Mouse (Mus musculus): ENCODE data around the gene Atp5k. TPM values are rescaled to one million over a fixed set of nuclear protein-coding genes. Genes with fewer than 3 reads are reported as not detected.

Gene Atp5k
- polyA plus RNA-seq, 1 experiment from 2014 or later, result 447 TPM

- Histone ChIP-seq H3K4me1 (replicated peaks) (peaks cover 20% of the 10 kb centered on the region), H3K27me3 (ENCODE audit: insufficient read depth, poor library complexity, severe bottlenecking) (peaks cover 16% of the 10 kb centered on the region), H3K9me3 (no peaks in the 10 kb centered on the region), H3K27ac (no peak overlapping the region), H3K36me3 (no peaks in the 10 kb centered on the region), H3K4me3 (no peak overlapping the region)
- 96% methylated on average over 1 of the region's 1 CpGs for WGBS
- no peak for DNase-seq (ENCODE audit: low spot score)
Observed at GRCm38 (mm10) chr5:108452422-108452821, 18.2 kb upstream of the Atp5k start.

- WGBS, result 82% methylated on average over 1 of the region's 1 CpGs
- Histone ChIP-seq H3K27me3 (ENCODE audit: insufficient read depth, poor library complexity, severe bottlenecking) (peaks cover 24% of the 10 kb centered on the region), H3K9me3 (no peaks in the 10 kb centered on the region), H3K27ac (no peak overlapping the region), H3K4me3 (no peak overlapping the region), H3K4me1 (replicated peaks) (peaks cover 20% of the 10 kb centered on the region), H3K36me3 (no peaks in the 10 kb centered on the region)
- no peak for DNase-seq (ENCODE audit: low spot score)
Observed at GRCm38 (mm10) chr5:108451611-108452010, 17.4 kb upstream of the Atp5k start.

GRCm38 (mm10) chr5:108450837-108451540 lies 16.7 kb upstream of the Atp5k start:
- H3K4me3 ChIP-seq, result no peak overlapping the region
- H3K36me3 ChIP-seq, result no peaks in the 10 kb centered on the region
- H3K4me1 ChIP-seq (replicated peaks), result peaks cover 20% of the 10 kb centered on the region
- DNase-seq (ENCODE audit: low spot score), result no peak
- no peak overlapping the region for H3K27ac ChIP-seq
- 81% methylated on average over 8 of the region's 8 CpGs for WGBS
- H3K9me3 ChIP-seq, result no peaks in the 10 kb centered on the region
- H3K27me3 ChIP-seq (ENCODE audit: insufficient read depth, poor library complexity, severe bottlenecking), result peaks cover 26% of the 10 kb centered on the region

GRCm38 (mm10) chr5:108448785-108449668 lies 14.8 kb upstream of the Atp5k start, which contains the start of gene Mfsd7a:
TSS of gene Mfsd7a (minus strand) at chr5:108448891.
- H3K4me3 ChIP-seq, result peak within 1 kb of the TSS; percentile 48
- no peaks in the 10 kb centered on the region for H3K9me3 ChIP-seq
- H3K36me3 ChIP-seq, result no peaks in the 10 kb centered on the region
- H3K27me3 ChIP-seq (ENCODE audit: insufficient read depth, poor library complexity, severe bottlenecking), result peaks cover 26% of the 10 kb centered on the region
- H3K4me1 ChIP-seq (replicated peaks), result peaks cover 20% of the 10 kb centered on the region
- WGBS, result 15% methylated on average over 24 of the region's 24 CpGs
- H3K27ac ChIP-seq, result peak within 1 kb of the TSS; percentile 17; the same call in 1 of the 2 replicates
- DNase-seq (ENCODE audit: low spot score), result peak; percentile 63

GRCm38 (mm10) chr5:108447857-108448256 lies 13.6 kb upstream of the Atp5k start:
- Histone ChIP-seq H3K9me3 (no peaks in the 10 kb centered on the region), H3K27ac (no peak overlapping the region), H3K27me3 (ENCODE audit: insufficient read depth, poor library complexity, severe bottlenecking) (peaks cover 26% of the 10 kb centered on the region), H3K4me3 (peak overlapping the region; percentile 48; the same call in 1 of the 2 replicates), H3K4me1 (replicated peaks) (peaks cover 20% of the 10 kb centered on the region), H3K36me3 (no peaks in the 10 kb centered on the region)
- no peak for DNase-seq (ENCODE audit: low spot score)
- 87% methylated on average over 7 of the region's 7 CpGs for WGBS

- Histone ChIP-seq H3K9me3 (no peaks in the 10 kb centered on the region), H3K4me3 (no peak overlapping the region), H3K27ac (no peak overlapping the region), H3K27me3 (ENCODE audit: insufficient read depth, poor library complexity, severe bottlenecking) (peaks cover 26% of the 10 kb centered on the region), H3K36me3 (no peaks in the 10 kb centered on the region), H3K4me1 (replicated peaks) (peaks cover 20% of the 10 kb centered on the region)
- no peak for DNase-seq (ENCODE audit: low spot score)
- 83% methylated on average over 3 of the region's 3 CpGs for WGBS
Observed at GRCm38 (mm10) chr5:108446973-108447372, 12.7 kb upstream of the Atp5k start.

GRCm38 (mm10) chr5:108436101-108436500 lies 1.9 kb upstream of the Atp5k start:
- DNase-seq (ENCODE audit: low spot score), result no peak
- 77% methylated on average over 2 of the region's 2 CpGs for WGBS
- H3K27me3 ChIP-seq (ENCODE audit: insufficient read depth, poor library complexity, severe bottlenecking), result no peaks in the 10 kb centered on the region
- peaks cover 18% of the 10 kb centered on the region for H3K4me1 ChIP-seq (replicated peaks)
- no peaks in the 10 kb centered on the region for H3K9me3 ChIP-seq
- peaks cover 18% of the 10 kb centered on the region for H3K36me3 ChIP-seq
- no peak overlapping the region for H3K27ac ChIP-seq
- H3K4me3 ChIP-seq, result no peak overlapping the region

- WGBS, result 93% methylated on average over 6 of the region's 6 CpGs
- no peaks in the 10 kb centered on the region for H3K27me3 ChIP-seq (ENCODE audit: insufficient read depth, poor library complexity, severe bottlenecking)
- no peaks in the 10 kb centered on the region for H3K9me3 ChIP-seq
- no peak overlapping the region for H3K27ac ChIP-seq
- peaks cover 18% of the 10 kb centered on the region for H3K4me1 ChIP-seq (replicated peaks)
- DNase-seq (ENCODE audit: low spot score), result no peak
- no peak overlapping the region for H3K4me3 ChIP-seq
- H3K36me3 ChIP-seq, result peaks cover 43% of the 10 kb centered on the region
Observed at GRCm38 (mm10) chr5:108431196-108431595, 3.1 kb downstream of the Atp5k start.

- Histone ChIP-seq H3K27ac (no peak overlapping the region), H3K36me3 (peaks cover 34% of the 10 kb centered on the region), H3K4me3 (no peak overlapping the region), H3K4me1 (replicated peaks) (no peaks in the 10 kb centered on the region), H3K27me3 (ENCODE audit: insufficient read depth, poor library complexity, severe bottlenecking) (no peaks in the 10 kb centered on the region), H3K9me3 (no peaks in the 10 kb centered on the region)
- peak; percentile 41 for DNase-seq (ENCODE audit: low spot score)
- WGBS, result 59% methylated on average over 1 of the region's 1 CpGs
Observed at GRCm38 (mm10) chr5:108427186-108427585, 7.1 kb downstream of the Atp5k start.

GRCm38 (mm10) chr5:108423427-108423826 lies 10.8 kb downstream of the Atp5k start:
- H3K27me3 ChIP-seq (ENCODE audit: insufficient read depth, poor library complexity, severe bottlenecking), result no peaks in the 10 kb centered on the region
- H3K9me3 ChIP-seq, result no peaks in the 10 kb centered on the region
- 92% methylated on average over 2 of the region's 2 CpGs for WGBS
- H3K4me1 ChIP-seq (replicated peaks), result no peaks in the 10 kb centered on the region
- H3K27ac ChIP-seq, result no peak overlapping the region
- 0 out of 2 replicates have a peak, but pooled peaks cover 2% of the 10 kb centered on the region for H3K36me3 ChIP-seq
- no peak overlapping the region for H3K4me3 ChIP-seq
- DNase-seq (ENCODE audit: low spot score), result no peak

- 81% methylated on average over 3 of the region's 3 CpGs for WGBS
- no peak overlapping the region for H3K27ac ChIP-seq
Observed at GRCm38 (mm10) chr5:108422741-108423140, 11.5 kb downstream of the Atp5k start.

GRCm38 (mm10) chr5:108414711-108415110 lies 19.5 kb downstream of the Atp5k start:
- H3K36me3 ChIP-seq, result no peaks in the 10 kb centered on the region
- no peaks in the 10 kb centered on the region for H3K9me3 ChIP-seq
- no peaks in the 10 kb centered on the region for H3K27me3 ChIP-seq (ENCODE audit: insufficient read depth, poor library complexity, severe bottlenecking)
- WGBS, result 69% methylated on average over 2 of the region's 2 CpGs
- DNase-seq (ENCODE audit: low spot score), result no peak
- H3K27ac ChIP-seq, result no peak overlapping the region
- H3K4me1 ChIP-seq (replicated peaks), result no peaks in the 10 kb centered on the region
- H3K4me3 ChIP-seq, result no peak overlapping the region

More at GRCm38 (mm10) chr5:108422741-108423140, 11.5 kb downstream of the Atp5k start:
- no peak for DNase-seq (ENCODE audit: low spot score)
- H3K9me3 ChIP-seq, result no peaks in the 10 kb centered on the region
- no peaks in the 10 kb centered on the region for H3K36me3 ChIP-seq
- H3K27me3 ChIP-seq (ENCODE audit: insufficient read depth, poor library complexity, severe bottlenecking), result no peaks in the 10 kb centered on the region
- no peaks in the 10 kb centered on the region for H3K4me1 ChIP-seq (replicated peaks)
- H3K4me3 ChIP-seq, result no peak overlapping the region

GRCm38 (mm10) chr5:108406977-108407376 lies 27.3 kb downstream of the Atp5k start:
- Histone ChIP-seq H3K4me1 (replicated peaks) (no peaks in the 10 kb centered on the region), H3K4me3 (no peak overlapping the region), H3K36me3 (no peaks in the 10 kb centered on the region), H3K27ac (no peak overlapping the region), H3K9me3 (no peaks in the 10 kb centered on the region), H3K27me3 (ENCODE audit: insufficient read depth, poor library complexity, severe bottlenecking) (no peaks in the 10 kb centered on the region)
- no peak for DNase-seq (ENCODE audit: low spot score)
- 82% methylated on average over 2 of the region's 2 CpGs for WGBS

All from hindbrain, embryonic 10.5 days (tissue).